Mouse (Mus musculus): ENCODE measurements around the gene Fam173a. TPM values are rescaled to one million over a fixed set of nuclear protein-coding genes. Genes with fewer than 3 reads are reported as not detected.
"Not testable (repeated sequence)": the region's sequence is repeated elsewhere in the genome, so short reads cannot be mapped to it uniquely, and the experiment has no call there.

Gene Fam173a
- total RNA-seq, 2 experiments from 2014 or later: 88.8 to 99.3 TPM

GRCm38 (mm10) chr17:25762591-25762990 is 30.1 kb downstream of the Fam173a start:
- DNase-seq (ENCODE audit: low spot score in 2 of 2): no peak

GRCm38 (mm10) chr17:25761561-25761970 is 31.1 kb downstream of the Fam173a start:
- DNase-seq (ENCODE audit: low spot score in 2 of 2): peak in 1 of 2 experiments; percentile 80

GRCm38 (mm10) chr17:25760148-25760547 is 32.6 kb downstream of the Fam173a start:
- no peak for DNase-seq (ENCODE audit: low spot score in 2 of 2)

DNA sequence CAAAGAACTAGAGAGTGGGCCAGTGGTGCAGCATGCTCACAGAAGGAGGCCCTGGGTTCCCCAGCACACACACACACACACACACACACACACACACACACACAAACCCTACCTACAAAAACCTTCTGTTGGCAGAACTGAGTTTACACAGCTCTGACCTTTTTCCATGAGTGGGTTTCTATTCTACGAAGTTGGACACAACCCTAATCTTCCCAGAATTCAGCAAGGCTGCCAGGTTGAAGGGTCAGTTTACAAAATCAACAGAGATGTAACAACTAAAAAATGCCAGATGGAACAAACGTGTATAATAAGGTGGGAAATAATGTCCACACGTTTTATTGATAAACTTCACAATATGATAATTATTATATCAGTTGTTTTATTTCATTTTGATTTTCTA is 35.0 kb downstream of the Fam173a start:
- no peak for DNase-seq (ENCODE audit: low spot score in 2 of 2)

GRCm38 (mm10) chr17:25756378-25757242 is 36.1 kb downstream of the Fam173a start:
- DNase-seq (ENCODE audit: low spot score in 2 of 2): no peak

- DNase-seq (ENCODE audit: low spot score in 2 of 2): no peak
Measured at GRCm38 (mm10) chr17:25755627-25756377, 36.9 kb downstream of the Fam173a start.

GRCm38 (mm10) chr17:25755086-25755485 is 37.6 kb downstream of the Fam173a start:
- DNase-seq (ENCODE audit: low spot score in 2 of 2): no peak

- no peak for DNase-seq (ENCODE audit: low spot score in 2 of 2)
Measured at GRCm38 (mm10) chr17:25754241-25754640, 38.5 kb downstream of the Fam173a start, which contains the start of gene Msln. Gene Msln, minus strand, starts transcription at chr17:25754378.

DNA sequence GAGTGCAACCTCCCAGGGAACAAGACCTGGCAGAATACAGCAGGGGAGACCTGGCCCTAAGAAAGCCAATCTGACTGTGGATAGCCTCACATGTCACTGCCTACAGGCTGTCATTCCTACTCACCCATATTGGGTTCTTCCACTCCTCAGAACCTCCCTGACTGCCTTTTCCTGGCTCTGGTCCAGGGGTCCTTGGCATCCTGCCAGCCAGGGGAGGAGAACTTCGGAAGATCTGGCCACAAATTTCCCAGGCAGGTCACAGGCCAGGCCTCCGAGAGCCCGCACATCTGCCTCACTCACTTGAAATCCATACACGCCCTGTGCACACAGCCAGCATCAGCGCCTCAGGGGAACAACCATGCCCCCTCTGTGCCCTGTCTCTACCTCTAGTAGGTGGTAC is 41.3 kb downstream of the Fam173a start:
- no peak for DNase-seq (ENCODE audit: low spot score in 2 of 2)

DNA sequence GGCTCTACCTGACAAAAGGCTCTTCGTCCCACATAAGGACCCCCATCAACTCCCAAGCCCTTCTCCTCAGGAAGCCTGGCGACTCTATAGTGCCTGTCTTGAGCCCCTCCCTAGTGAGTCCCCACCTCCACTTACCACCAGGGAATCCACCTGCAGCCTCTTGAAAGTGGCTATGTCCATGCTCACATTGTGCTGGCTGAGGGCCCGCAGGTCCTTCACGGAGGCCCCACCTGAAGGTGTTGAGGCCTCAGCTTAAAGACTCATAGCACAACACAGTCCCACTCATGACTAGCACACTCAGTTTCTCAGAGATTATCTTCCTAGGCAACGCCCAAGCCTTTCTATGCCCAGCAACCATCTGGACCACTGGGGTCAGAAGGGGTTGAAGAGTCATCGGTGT is 43.4 kb downstream of the Fam173a start:
- no peak for DNase-seq (ENCODE audit: low spot score in 2 of 2)

- no peak for DNase-seq (ENCODE audit: low spot score in 2 of 2)
Measured at GRCm38 (mm10) chr17:25748238-25748637, 44.5 kb downstream of the Fam173a start.

GRCm38 (mm10) chr17:25744311-25744710 is 48.4 kb downstream of the Fam173a start:
- DNase-seq (ENCODE audit: low spot score in 2 of 2): no peak

DNA sequence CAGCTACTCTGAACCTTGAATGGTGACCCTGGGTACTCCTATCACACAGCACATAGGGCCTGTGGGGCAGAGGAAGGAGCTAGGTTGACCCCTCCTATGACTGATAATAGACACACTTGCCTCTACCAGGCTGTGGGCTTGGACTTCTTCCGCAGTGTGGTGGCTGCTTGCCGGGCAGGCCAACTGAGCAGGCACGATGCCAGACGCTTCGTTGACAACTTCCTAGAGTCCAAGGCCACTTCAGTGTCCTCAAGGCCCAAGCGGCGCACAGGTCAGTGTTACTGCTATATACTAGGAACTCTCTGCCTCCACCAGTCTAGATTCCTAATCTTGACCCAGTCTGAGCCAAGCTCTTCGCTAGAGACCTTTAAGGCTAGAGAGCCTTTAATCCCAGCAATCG is 48.9 kb downstream of the Fam173a start:
- DNase-seq (ENCODE audit: low spot score in 2 of 2): no peak

DNA sequence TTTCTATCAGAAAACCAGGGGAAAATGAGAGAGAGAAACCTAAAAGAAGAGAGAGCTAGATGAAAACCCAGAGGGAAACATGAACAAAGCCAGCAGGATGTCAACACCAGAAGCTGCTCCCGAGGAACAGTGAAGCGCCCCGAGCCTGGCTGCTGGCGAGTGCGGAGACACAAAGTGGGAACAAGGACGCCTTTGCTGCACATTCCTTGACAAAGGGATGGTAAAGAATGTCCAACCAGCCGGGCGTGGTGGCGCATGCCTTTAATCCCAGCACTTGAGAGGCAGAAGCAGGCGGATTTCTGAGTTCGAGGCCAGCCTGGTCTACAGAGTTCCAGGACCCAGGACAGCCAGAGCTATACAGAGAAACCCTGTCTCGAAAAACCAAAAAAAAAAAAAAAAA is 51.2 kb downstream of the Fam173a start:
- DNase-seq (ENCODE audit: low spot score in 2 of 2): not testable (repeated sequence)

Small RNAs within 50 kb of the gene (microRNA-seq; reads per million reads assigned to microRNA genes)
- 0 reads per million in 2 experiments for gene Gm25083
- gene Mir3082: 2.0 to 2.7 reads per million in 2 experiments
- gene Mir6966: 1.7 to 1.8 reads per million in 2 experiments

Other genes starting within 250 kb of the Fam173a start
- gene Sox8, start 222.2 kb downstream of the Fam173a start, total RNA-seq (2021): 10 to 100 TPM; 55.6 to 60.1 TPM
- 10 to 100 TPM; 24.9 to 25.6 TPM for gene Lmf1, start 213.8 kb downstream of the Fam173a start, total RNA-seq (2021)
- 100 to 1,000 TPM; 130 to 131 TPM for gene Gng13, start 75.7 kb downstream of the Fam173a start, total RNA-seq (2021)
- gene Chtf18, start 65.5 kb downstream of the Fam173a start, total RNA-seq (2021): 1 to 10 TPM; 1.5 to 1.8 TPM
- gene Rpusd1, start 65.2 kb downstream of the Fam173a start, total RNA-seq (2021): 10 to 100 TPM; 63.5 to 64.1 TPM
- gene Mslnl, start 56.9 kb downstream of the Fam173a start, total RNA-seq (2021): under 1 TPM in 1 of 2 experiments, not detected in 1; 0.13 TPM
- gene Msln, start 38.5 kb downstream of the Fam173a start, total RNA-seq (2021): 1 to 10 TPM in 1 of 2 experiments, under 1 TPM in 1; 0.46 to 1.2 TPM
- gene Narfl, start 19.1 kb downstream of the Fam173a start, total RNA-seq (2021): 10 to 100 TPM; 30.6 to 38.5 TPM
- 100 to 1,000 TPM; 103 to 109 TPM for gene Haghl, start 7.2 kb downstream of the Fam173a start, total RNA-seq (2021)
- gene Ccdc78, start 6.3 kb downstream of the Fam173a start, total RNA-seq (2021): under 1 TPM; 0.36 to 0.40 TPM
- gene AC134908.4, start 2.8 kb upstream of the Fam173a start, total RNA-seq (2021): 1 to 10 TPM in 1 of 2 experiments, under 1 TPM in 1; 0.47 to 1.8 TPM
- 10 to 100 TPM; 81.1 to 83.3 TPM for gene Metrn, start 4.2 kb upstream of the Fam173a start, total RNA-seq (2021)
- 100 to 1,000 TPM; 664 to 720 TPM for gene Fbxl16, start 16.2 kb upstream of the Fam173a start, total RNA-seq (2021)
- 10 to 100 TPM; 22.6 to 26.4 TPM for gene Wdr24, start 30.7 kb upstream of the Fam173a start, total RNA-seq (2021)
- 10 to 100 TPM; 52.7 to 55.5 TPM for gene Jmjd8, start 36.0 kb upstream of the Fam173a start, total RNA-seq (2021)
- 100 to 1,000 TPM; 158 to 165 TPM for gene Stub1, start 40.5 kb upstream of the Fam173a start, total RNA-seq (2021)
- gene Rhbdl1, start 44.4 kb upstream of the Fam173a start, total RNA-seq (2021): 10 to 100 TPM; 42.1 to 43.4 TPM
- gene Gm20683, start 48.9 kb upstream of the Fam173a start, total RNA-seq (2021): 10 to 100 TPM; 21.9 to 22.1 TPM
- gene Rhot2, start 52.0 kb upstream of the Fam173a start, total RNA-seq (2021): 100 to 1,000 TPM in 1 of 2 experiments, 10 to 100 TPM in 1; 98.3 to 109 TPM
- gene Wdr90, start 68.6 kb upstream of the Fam173a start, total RNA-seq (2021): 10 to 100 TPM; 20.1 to 21.7 TPM
- gene Mcrip2, start 75.9 kb upstream of the Fam173a start, total RNA-seq (2021): 10 to 100 TPM; 23.3 to 23.7 TPM
- 10 to 100 TPM; 36.3 TPM for gene Mettl26, start 82.2 kb upstream of the Fam173a start, total RNA-seq (2021)
- gene Wfikkn1, start 88.0 kb upstream of the Fam173a start, total RNA-seq (2021): 1 to 10 TPM; 1.7 to 2.2 TPM
- 10 to 100 TPM; 49.4 to 54.7 TPM for gene Rab40c, start 126.8 kb upstream of the Fam173a start, total RNA-seq (2021)
- gene Pigq, start 152.0 kb upstream of the Fam173a start, total RNA-seq (2021): 100 to 1,000 TPM; 108 to 113 TPM
- under 1 TPM; 0.32 to 0.36 TPM for gene Nhlrc4, start 152.1 kb upstream of the Fam173a start, total RNA-seq (2021)
- gene A930017K11Rik, start 159.7 kb upstream of the Fam173a start, total RNA-seq (2021): under 1 TPM; 0.99 TPM
- gene Capn15, start 192.9 kb upstream of the Fam173a start, total RNA-seq (2021): 10 to 100 TPM; 50.6 to 54.1 TPM

All from layer of hippocampus, adult 18-20 months (tissue).